Mouse (Mus musculus): Measurements from ENCODE around the gene Slc25a21.

- TF ChIP-seq POLR2A (IDR thresholded peaks at IDR 0.05; ENCODE audit: borderline replicate concordance, low read depth, low read length) (no peak), CTCF (IDR thresholded peaks at IDR 0.05; ENCODE audit: low read depth, low read length) (no peak)
Measured at GRCm38 (mm10) chr12:57201901-57202300, 4.6 kb upstream of the Slc25a21 start.
